ENCODE assay signal across 8 mouse cellular contexts in genomic region chr5:52565813-52566531, GRCm38 (mm10). TPM values are rescaled to one million over a fixed set of nuclear protein-coding genes. Genes with fewer than 3 reads are reported as not detected.
A peak's percentile ranks its signal among the peaks of the same experiment; 100 is the strongest.
DNase-seq lines count a peak whose midpoint lies in the region; ATAC-seq lines count a peak whose summit lies in the region.

TSS of gene Lgi2 (minus strand) at chr5:52566462.

- DNase-seq in cerebellum, postnatal 36 days: peak; percentile 43 to 60
- peak; percentile 32 to 58 for DNase-seq in layer of hippocampus, postnatal 10 days (ENCODE audit: low spot score in 2 of 2)
- peak; percentile 36 for DNase-seq in lung, postnatal 10 days
- peak; percentile 61 for DNase-seq in right cerebral cortex, postnatal 4 days
- no peak for DNase-seq in B cell, adult 2 months

- peaks cover 57% of the 10 kb centered on the region for H3K27me3 ChIP-seq in megakaryocyte, embryonic 14.5 days (replicated peaks)
- H3K27me3 ChIP-seq in heart, embryonic 13.5 days (replicated peaks): peaks cover 28% of the 10 kb centered on the region

- peak within 1 kb of the TSS; percentile 64 for H3K4me3 ChIP-seq in megakaryocyte, embryonic 14.5 days (replicated peaks)
- H3K4me3 ChIP-seq in heart, embryonic 13.5 days: peak within 1 kb of the TSS; percentile 72

- H3K9ac ChIP-seq in heart, embryonic 13.5 days: peak within 1 kb of the TSS; percentile 84

- peaks cover 45% of the 10 kb centered on the region for H3K9me3 ChIP-seq in megakaryocyte, embryonic 14.5 days
- peaks cover 4% of the 10 kb centered on the region for H3K9me3 ChIP-seq in heart, embryonic 13.5 days

- no peak for ATAC-seq in megakaryocyte, adult 5-6 weeks (ENCODE audit: poor library complexity, severe bottlenecking)
- peak; percentile 14; the same call in 1 of the 2 replicates for ATAC-seq in heart, embryonic 13.5 days (ENCODE audit: extremely low read depth, insufficient number of reproducible peaks, low FRiP score, low TSS enrichment)

- H3K4me2 ChIP-seq in heart, embryonic 13.5 days: peak within 1 kb of the TSS; percentile 94

- H3K27ac ChIP-seq in heart, embryonic 13.5 days (replicated peaks): no peak within 1 kb of the TSS

- H3K36me3 ChIP-seq in megakaryocyte, embryonic 14.5 days (replicated peaks; ENCODE audit: low read length): no peaks in the 10 kb centered on the region
- no peaks in the 10 kb centered on the region for H3K36me3 ChIP-seq in heart, embryonic 13.5 days

- under 1% methylated on average over 69 of the region's 83 CpGs for WGBS in heart, embryonic 13.5 days

- peaks cover 3% of the 10 kb centered on the region; the same call in 1 of the 2 replicates for H3K4me1 ChIP-seq in megakaryocyte, embryonic 14.5 days
- peaks cover 17% of the 10 kb centered on the region for H3K4me1 ChIP-seq in heart, embryonic 13.5 days

RNA-seq across cellular contexts. Expression of gene Lgi2, which starts in this region (rescaled TPM):
- polyA plus RNA-seq in megakaryocyte, embryonic 14.5 days (2012; ENCODE audit: insufficient read depth, low replicate concordance): not detected in 2 replicates
- not detected in 2 replicates for total RNA-seq in megakaryocyte, adult 5-6 weeks (2015)
- not detected in 2 replicates for total RNA-seq in megakaryocyte, adult 5-6 weeks (2017)
- polyA plus RNA-seq in heart, embryonic 13.5 days (2015; fragmentation: Nextera tagmentation; extraction: Ambion mirVana): 2.0 and 2.1 TPM in 2 replicates
- total RNA-seq in layer of hippocampus, postnatal 10 days (2021): 10 to 100 TPM; 36.2 to 40.3 TPM

Comparison
In these comparisons a context has a peak if more than half of its experiments do, and no peak if none do; other contexts are left out.
1. RNA of gene Lgi2 (total RNA-seq): 36.2 to 40.3 TPM in layer of hippocampus, postnatal 10 days; not detected in megakaryocyte, adult 5-6 weeks; every median in the first group is over 10 times any median in the second.
2. DNase-seq: peak in cerebellum, postnatal 36 days (2 of 2), layer of hippocampus, postnatal 10 days (2 of 2), lung, postnatal 10 days (single experiment) and right cerebral cortex, postnatal 4 days (single experiment); none in B cell, adult 2 months (0 of 2).